Mouse (Mus musculus) heart, embryonic 10.5 days (tissue): Measurements from ENCODE around the gene Ybx3. TPM values are rescaled to one million over a fixed set of nuclear protein-coding genes. Genes with fewer than 3 reads are reported as not detected.

Experiments used
- DNase-seq: peaks from one replicate; pipeline ENCODE4 v3.0.0-alpha.2; 2017; ENCODE audit warnings: low spot score
- H3K27ac ChIP-seq: fragments of 300-500 bp; sonication (generic); 2 replicates; pipeline ENCODE4 v1.5.1; 2016; ENCODE audit warnings: mild to moderate bottlenecking
- H3K27me3 ChIP-seq: fragments of 300-500 bp; sonication (generic); 2 replicates; pipeline ENCODE4 v1.6.1; 2016; ENCODE audit warnings: mild to moderate bottlenecking; ENCODE audit not compliant: poor library complexity, insufficient read depth, severe bottlenecking
- H3K36me3 ChIP-seq: fragments of 300-500 bp; sonication (generic); 2 replicates; pipeline ENCODE4 v1.6.1; 2016; ENCODE audit warnings: mild to moderate bottlenecking, moderate library complexity
- H3K4me1 ChIP-seq: fragments of 300-500 bp; sonication (generic); 2 replicates; pipeline ENCODE4 v1.6.1; 2016; ENCODE audit warnings: mild to moderate bottlenecking
- H3K4me3 ChIP-seq: fragments of 300-500 bp; sonication (generic); 2 replicates; pipeline ENCODE4 v1.5.1; 2016; ENCODE audit warnings: mild to moderate bottlenecking, moderate library complexity
- H3K9me3 ChIP-seq: fragments of 300-500 bp; sonication (generic); 2 replicates; pipeline ENCODE4 v1.6.1; 2016; ENCODE audit warnings: mild to moderate bottlenecking, moderate library complexity
- WGBS: fragments of 180-500 bp; shearing (Covaris S2); methylation state at CpG from one replicate; pipeline ENCODE4 v1.1.7; 2016; 5-methylcytosine and 5-hydroxymethylcytosine counted together
- polyA plus RNA-seq: library from polyadenylated mRNA; unstranded; fragments of >200 nt; fragmentation: Nextera tagmentation; extraction: Ambion mirVana; gene quantifications from 2 replicates; pipeline ENCODE4 v1.2.1, GENCODE M21; 2016

Gene Ybx3
- polyA plus RNA-seq, 1 experiment from 2014 or later: 48.9 TPM

DNA sequence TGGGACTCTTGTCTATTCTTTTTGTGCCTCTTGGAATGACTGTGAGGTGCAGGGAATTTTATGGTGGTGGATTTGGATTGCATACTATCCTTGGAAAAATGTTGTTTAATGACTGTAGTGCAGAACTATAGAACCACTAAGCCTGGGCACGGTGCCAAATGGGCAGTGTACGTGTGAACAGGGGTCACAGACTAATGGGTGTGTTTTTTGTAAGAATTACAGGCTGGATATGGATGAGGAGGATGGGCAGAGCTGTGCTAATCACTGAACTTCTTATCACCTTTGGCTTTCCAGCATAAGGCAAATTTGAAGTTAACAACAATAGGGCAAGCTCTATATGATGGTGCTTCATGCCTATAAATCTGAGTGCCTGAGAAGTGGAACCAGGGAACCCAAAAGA, 14.8 kb upstream of the Ybx3 start:
- Histone ChIP-seq H3K4me3 (no peak overlapping the region), H3K36me3 (no peaks in the 10 kb centered on the region), H3K9me3 (no peaks in the 10 kb centered on the region), H3K27me3 (no peaks in the 10 kb centered on the region), H3K4me1 (no peaks in the 10 kb centered on the region), H3K27ac (no peak overlapping the region)
- no peak for DNase-seq
- 67% methylated on average over 2 of the region's 2 CpGs for WGBS

DNA sequence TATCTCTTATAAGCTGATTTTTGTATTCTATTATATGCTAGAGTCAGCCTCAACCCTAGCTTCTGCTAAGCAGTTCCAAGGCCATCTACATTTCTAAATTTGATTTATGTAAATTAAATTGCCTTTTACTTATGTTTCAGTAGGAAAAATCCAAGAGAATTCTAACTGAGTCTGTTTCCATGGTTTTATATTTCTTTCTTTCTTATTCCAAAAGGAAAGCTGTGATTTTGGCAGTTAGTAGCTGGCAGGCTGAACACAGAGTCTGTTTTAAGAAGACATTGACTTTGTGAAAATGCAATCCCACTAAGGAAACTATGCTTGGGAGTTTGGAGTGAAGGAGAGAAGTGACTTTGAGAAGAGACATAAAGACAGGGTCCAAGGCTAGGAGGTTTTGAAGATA, 14.3 kb upstream of the Ybx3 start:
- Histone ChIP-seq H3K9me3 (no peaks in the 10 kb centered on the region), H3K4me1 (no peaks in the 10 kb centered on the region), H3K27ac (no peak overlapping the region), H3K36me3 (no peaks in the 10 kb centered on the region), H3K4me3 (no peak overlapping the region), H3K27me3 (no peaks in the 10 kb centered on the region)
- DNase-seq: no peak

DNA sequence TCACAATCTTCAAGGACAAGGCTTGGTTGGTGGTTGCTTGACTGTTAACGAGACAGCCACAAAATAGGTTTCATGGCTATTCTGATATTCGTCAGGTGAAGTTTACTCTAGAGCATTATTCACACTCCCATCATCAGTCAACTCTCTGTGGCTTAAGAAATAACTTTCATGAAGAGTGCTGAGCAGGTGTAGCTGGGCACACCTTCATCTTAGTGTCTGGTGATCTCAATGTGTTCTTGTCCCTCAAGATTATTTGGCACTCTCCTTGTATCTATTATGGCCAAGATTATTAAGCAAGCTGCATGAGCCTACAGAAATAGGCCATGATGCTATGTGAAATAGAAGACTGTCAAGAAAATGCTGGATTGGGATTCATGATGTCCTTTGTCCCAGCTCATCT, 13.0 kb upstream of the Ybx3 start:
- peaks cover 6% of the 10 kb centered on the region; the same call in 1 of the 2 replicates for H3K4me1 ChIP-seq
- DNase-seq: no peak
- no peak overlapping the region for H3K27ac ChIP-seq
- no peaks in the 10 kb centered on the region for H3K9me3 ChIP-seq
- no peak overlapping the region for H3K4me3 ChIP-seq
- no peaks in the 10 kb centered on the region for H3K27me3 ChIP-seq
- WGBS: 78% methylated on average over 2 of the region's 2 CpGs
- H3K36me3 ChIP-seq: no peaks in the 10 kb centered on the region

DNA sequence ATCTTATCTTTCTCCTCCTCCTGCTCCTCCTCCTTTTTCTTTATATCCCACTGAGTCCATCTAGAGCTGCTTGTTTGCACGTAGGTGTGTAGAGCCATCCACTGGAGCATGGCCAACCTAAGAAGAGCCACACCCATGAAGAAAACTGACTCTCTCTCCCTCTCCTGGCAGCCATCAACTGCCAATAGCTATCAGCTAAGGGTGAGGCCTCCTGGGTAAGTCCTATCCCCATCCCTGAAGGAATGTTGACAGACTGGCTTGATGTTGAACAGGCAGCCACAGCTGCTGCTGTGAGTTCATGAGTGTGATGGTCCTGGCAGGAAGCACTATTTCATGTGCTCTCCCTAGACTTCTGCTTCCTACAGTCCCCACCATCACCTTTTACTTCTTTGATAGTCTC, 8.4 kb upstream of the Ybx3 start:
- Histone ChIP-seq H3K36me3 (no peaks in the 10 kb centered on the region), H3K4me1 (peaks cover 6% of the 10 kb centered on the region; the same call in 1 of the 2 replicates), H3K4me3 (no peak overlapping the region), H3K27me3 (no peaks in the 10 kb centered on the region), H3K9me3 (no peaks in the 10 kb centered on the region), H3K27ac (no peak overlapping the region)
- peak; percentile 75 for DNase-seq
- WGBS: 20% methylated on average over 1 of the region's 1 CpGs

DNA sequence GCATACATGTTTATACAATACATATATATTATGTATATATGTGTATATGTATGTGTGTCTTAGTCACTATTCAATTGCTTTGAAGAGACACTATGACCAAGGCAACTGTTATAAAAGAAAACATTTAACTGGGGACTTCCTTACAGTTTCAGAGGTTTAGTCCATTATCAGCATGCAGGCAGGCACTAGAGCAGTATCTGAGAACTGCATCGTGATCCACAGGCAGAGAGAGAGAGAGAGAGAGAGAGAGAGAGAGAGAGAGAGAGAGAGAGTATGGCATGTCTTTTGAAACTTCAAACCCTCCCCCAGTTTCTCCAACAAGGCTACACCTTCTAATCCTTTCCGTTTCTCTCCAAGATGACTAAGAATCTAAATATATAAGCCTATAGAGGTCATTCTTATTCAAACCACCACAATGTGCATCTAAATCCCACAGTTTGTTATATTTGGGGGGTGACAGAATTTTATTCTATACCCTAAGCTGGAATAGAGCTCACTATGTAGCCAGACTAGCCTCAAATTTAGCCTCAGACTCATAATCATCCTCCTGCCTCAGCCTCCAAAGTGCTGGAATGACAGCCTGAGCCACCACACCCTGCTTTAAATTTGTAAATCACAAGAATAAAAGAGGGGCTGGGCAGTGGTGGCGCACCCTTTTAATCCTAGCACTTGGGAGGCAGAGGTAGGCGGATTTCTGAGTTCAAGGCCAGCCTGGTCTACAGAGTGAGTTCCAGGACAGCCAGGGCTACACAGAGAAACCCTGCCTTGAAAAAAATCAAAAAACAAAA, 5.8 kb upstream of the Ybx3 start:
- no peak for DNase-seq
- no peaks in the 10 kb centered on the region for H3K27me3 ChIP-seq
- WGBS: 57% methylated on average over 4 of the region's 4 CpGs

DNA sequence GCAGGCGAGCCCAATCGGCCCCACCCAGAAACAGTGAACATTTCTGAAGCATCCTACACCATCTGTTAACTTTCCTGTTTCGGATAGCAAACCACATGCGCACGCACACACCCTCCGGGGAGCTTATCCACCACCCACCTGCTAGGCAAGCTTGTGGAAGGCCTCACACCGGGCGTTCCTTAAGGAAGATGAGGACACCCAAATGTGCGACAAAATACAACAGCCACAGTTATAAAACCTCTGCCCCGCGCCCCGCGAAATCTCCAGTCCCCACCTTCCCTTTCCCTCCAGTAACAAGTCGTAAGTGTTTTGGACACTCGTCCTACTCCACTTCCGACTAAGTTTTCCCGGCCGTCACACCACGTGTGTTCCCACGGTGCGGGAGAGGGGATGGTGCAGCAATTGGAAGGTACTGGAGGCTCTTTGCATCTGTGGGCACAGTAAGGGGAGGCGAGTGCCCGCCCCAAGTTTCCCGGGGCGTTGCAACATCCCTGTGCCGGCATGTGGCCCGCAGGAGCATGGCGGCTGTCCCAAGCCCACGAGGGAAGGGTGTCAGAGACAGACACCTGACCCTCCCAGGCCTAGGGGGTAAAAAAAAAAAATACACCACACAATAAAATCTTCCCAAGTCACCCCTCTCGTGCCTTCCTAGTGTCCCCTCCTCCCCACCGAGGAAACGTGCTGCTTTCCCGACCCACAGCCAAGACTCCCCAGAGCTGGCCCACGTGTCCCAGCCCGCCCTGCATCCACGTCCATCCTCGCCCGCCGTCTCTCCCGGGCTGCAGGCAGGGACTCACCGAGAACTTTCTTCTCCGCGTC, 846 bp downstream of the Ybx3 start:
- Histone ChIP-seq H3K9me3 (no peaks in the 10 kb centered on the region), H3K4me1 (peaks cover 30% of the 10 kb centered on the region)
- WGBS: under 1% methylated on average over 43 of the region's 43 CpGs

More for the DNA sequence above, 5.8 kb upstream of the Ybx3 start:
- Histone ChIP-seq H3K4me1 (peaks cover 7% of the 10 kb centered on the region; the same call in 1 of the 2 replicates), H3K4me3 (no peak overlapping the region), H3K27ac (no peak overlapping the region), H3K9me3 (no peaks in the 10 kb centered on the region), H3K36me3 (no peaks in the 10 kb centered on the region)

DNA sequence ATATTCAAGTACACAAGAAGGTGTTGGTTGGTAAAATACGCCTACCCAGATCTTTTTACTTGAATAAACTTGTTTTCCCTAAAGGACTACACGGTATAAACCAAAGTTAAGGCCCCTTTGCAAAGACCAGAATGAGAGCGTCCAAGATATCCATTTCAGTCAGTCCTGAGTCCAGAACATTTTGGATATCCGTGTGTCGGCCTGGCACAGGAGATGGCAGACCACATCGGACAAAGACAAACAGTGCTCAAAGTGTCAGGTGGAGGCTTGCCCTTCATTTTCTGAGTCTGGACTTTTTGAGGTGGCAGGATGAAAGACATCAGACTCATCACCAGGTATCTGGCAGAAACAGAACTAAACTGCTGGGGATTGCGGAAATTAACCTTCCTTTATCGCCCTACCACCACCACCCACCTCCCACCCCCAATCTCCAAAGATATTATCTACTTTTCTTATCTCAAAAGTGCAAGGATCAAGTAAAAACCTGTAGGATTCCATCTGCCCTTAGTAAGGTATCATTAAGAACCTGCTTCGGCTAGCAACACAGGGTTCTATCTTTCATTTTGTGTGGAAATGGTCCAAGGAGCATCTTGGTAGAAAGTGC, 1.8 kb downstream of the Ybx3 start:
- DNase-seq: no peak
- peaks cover 34% of the 10 kb centered on the region for H3K4me1 ChIP-seq
- WGBS: 48% methylated on average over 9 of the region's 9 CpGs

More for the DNA sequence above, 846 bp downstream of the Ybx3 start:
- no peaks in the 10 kb centered on the region for H3K36me3 ChIP-seq
- no peaks in the 10 kb centered on the region for H3K27me3 ChIP-seq
- peak overlapping the region; percentile 85 for H3K4me3 ChIP-seq
- peak; percentile 88 for DNase-seq
- H3K27ac ChIP-seq: peak overlapping the region; percentile 96

DNA sequence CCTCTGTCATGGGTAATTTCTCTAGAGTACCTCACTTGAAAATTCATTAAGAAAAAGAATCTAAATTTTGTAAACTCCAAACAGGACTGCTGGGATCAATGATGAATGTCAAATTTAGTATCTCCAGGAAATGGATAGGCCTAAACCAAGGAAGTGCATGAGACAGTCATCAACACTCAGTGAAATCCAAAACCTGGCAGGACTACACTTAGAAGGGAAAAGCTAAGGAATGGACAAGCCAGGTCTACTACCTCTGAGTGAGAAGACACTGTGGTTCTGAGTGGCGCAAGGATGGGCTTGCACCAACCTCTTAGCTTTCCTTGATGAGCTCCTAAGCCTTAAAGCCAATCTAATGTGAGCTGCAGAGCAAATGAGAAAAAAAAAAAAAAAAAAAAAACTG, 2.8 kb downstream of the Ybx3 start:
- H3K27me3 ChIP-seq: no peaks in the 10 kb centered on the region
- 93% methylated on average over 1 of the region's 1 CpGs for WGBS
- peaks cover 9% of the 10 kb centered on the region for H3K36me3 ChIP-seq
- no peaks in the 10 kb centered on the region for H3K9me3 ChIP-seq
- H3K4me3 ChIP-seq: no peak overlapping the region
- peaks cover 34% of the 10 kb centered on the region for H3K4me1 ChIP-seq
- no peak for DNase-seq
- no peak overlapping the region for H3K27ac ChIP-seq

More for the DNA sequence above, 1.8 kb downstream of the Ybx3 start:
- no peaks in the 10 kb centered on the region for H3K9me3 ChIP-seq
- no peaks in the 10 kb centered on the region for H3K36me3 ChIP-seq
- no peaks in the 10 kb centered on the region for H3K27me3 ChIP-seq
- H3K27ac ChIP-seq: peak overlapping the region; percentile 96; the same call in 1 of the 2 replicates
- peak overlapping the region; percentile 85 for H3K4me3 ChIP-seq

DNA sequence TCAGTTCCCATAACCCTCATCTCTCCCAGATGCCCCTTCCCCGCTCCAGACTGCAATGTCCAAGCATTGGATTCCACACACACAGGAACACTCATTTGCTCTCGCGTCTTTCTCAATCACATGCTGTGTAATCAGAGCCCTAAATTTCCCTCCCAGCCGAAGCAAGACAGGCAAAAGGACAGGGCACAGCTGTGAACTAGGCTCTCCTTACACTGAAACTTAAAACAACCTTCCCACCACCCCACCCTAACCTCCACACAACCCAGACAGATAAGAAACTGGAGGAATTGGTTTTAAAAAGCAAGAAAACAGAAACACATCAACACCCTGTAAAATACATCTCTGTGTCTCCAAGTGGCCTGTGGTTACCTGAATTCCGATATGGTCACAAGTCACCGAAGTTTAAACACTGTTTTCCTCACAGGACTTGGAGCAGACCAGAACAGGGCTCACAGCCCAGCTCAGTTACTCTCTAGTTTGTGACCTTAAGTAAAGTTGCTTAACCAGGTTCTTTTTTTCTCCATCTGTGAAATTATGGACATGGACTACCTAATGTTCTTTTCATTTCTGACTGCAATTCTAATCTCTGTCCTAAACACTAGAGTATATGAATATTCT, 4.5 kb downstream of the Ybx3 start:
- 57% methylated on average over 6 of the region's 6 CpGs for WGBS
- Histone ChIP-seq H3K36me3 (peaks cover 26% of the 10 kb centered on the region), H3K27me3 (no peaks in the 10 kb centered on the region), H3K27ac (no peak overlapping the region), H3K4me1 (peaks cover 30% of the 10 kb centered on the region), H3K4me3 (no peak overlapping the region), H3K9me3 (no peaks in the 10 kb centered on the region)
- no peak for DNase-seq

DNA sequence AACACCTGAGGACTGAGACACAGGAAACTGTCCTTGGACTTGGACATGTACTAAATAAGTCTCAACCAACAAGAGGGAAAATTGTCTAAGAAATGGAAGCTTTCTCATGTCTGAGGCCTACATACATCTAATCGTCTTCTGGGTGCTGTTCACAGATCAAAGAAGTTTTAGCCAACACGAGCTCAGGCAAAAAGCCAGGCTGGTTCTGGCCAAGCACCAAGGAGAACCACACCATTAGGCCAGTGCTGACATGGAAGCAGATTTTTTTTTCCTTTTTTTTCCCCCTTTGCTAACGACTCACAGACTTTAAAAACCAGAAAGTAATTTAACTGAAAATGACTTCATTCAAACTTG, 5.3 kb downstream of the Ybx3 start:
- H3K27me3 ChIP-seq: no peaks in the 10 kb centered on the region
- H3K4me1 ChIP-seq: peaks cover 28% of the 10 kb centered on the region
- H3K4me3 ChIP-seq: no peak overlapping the region
- no peaks in the 10 kb centered on the region for H3K9me3 ChIP-seq
- peaks cover 34% of the 10 kb centered on the region for H3K36me3 ChIP-seq
- H3K27ac ChIP-seq: no peak overlapping the region
- no peak for DNase-seq
- 78% methylated on average over 3 of the region's 3 CpGs for WGBS

DNA sequence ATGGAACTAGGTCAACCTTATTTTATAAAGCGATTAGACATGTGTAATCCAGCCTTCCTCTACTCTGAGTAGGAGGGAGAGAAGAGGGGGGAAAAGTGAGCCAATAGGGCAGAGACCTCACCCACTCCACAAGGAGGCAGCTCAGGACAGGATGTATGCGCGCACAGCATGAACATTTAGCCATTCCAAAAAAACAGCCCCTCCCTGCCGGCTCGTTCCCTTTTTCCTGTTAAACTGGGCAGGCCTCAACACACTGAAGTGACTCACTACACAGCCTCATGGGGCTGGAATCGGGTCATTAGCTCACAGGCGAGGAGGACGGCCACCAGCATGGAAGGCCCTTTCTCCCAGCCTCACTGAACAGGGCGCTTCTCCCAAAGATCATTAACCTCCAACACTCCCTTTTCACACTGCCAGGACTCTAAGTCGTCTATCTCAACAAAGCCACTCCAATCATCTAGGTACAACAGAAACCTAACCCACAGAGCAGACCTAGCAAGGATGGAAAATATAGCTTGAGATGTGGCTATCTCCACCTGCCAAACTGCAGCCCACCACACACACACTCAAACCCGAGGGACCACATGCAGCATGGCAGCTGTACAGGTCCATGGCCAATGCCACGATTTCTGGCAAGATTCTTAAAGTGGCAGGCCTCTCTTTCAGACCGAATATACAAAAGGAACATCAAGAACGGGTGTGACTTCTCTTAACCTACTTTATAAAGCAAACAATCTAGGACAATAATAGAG, 5.9 kb downstream of the Ybx3 start:
- Histone ChIP-seq H3K9me3 (no peaks in the 10 kb centered on the region), H3K36me3 (peaks cover 40% of the 10 kb centered on the region), H3K4me1 (peaks cover 28% of the 10 kb centered on the region), H3K27me3 (no peaks in the 10 kb centered on the region), H3K27ac (no peak overlapping the region), H3K4me3 (no peak overlapping the region)
- 67% methylated on average over 14 of the region's 14 CpGs for WGBS
- DNase-seq: no peak

DNA sequence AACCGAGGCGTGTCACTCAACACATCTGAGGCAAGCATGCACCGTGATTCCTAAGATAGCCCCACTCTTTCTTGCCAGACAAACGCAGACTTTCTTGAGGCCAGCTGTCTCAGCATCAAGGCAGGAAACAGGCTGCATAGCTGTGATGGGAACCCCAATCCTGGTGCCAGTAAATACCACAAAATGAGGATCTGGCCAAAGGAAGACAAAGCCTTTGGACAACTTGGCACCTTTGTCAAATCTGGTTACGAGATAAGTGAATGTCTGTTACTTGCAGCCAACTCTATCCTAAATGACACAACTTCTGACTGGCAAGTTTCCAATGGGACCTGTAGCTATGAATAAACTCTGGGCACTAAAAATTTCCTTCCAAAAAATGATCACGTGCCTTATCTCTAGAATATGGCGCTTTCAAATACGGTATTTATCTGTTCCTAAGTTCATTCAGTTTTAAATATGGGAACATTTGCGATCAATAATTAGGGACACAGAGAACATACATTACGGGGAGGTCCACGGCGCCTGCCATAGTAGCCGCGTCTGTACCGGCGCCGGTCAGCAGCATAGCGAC, 9.3 kb downstream of the Ybx3 start:
- no peak for DNase-seq
- Histone ChIP-seq H3K27me3 (no peaks in the 10 kb centered on the region), H3K27ac (no peak overlapping the region), H3K9me3 (no peaks in the 10 kb centered on the region), H3K4me3 (no peak overlapping the region), H3K4me1 (peaks cover 22% of the 10 kb centered on the region; the same call in 1 of the 2 replicates), H3K36me3 (peaks cover 67% of the 10 kb centered on the region)
- WGBS: 90% methylated on average over 18 of the region's 18 CpGs
